Mouse (Mus musculus): ENCODE data around the gene Gm42791. TPM values are rescaled to one million over a fixed set of nuclear protein-coding genes. Genes with fewer than 3 reads are reported as not detected.

Gene Gm42791
- polyA plus RNA-seq, 1 experiment from 2014 or later, result 0.85 TPM

DNA sequence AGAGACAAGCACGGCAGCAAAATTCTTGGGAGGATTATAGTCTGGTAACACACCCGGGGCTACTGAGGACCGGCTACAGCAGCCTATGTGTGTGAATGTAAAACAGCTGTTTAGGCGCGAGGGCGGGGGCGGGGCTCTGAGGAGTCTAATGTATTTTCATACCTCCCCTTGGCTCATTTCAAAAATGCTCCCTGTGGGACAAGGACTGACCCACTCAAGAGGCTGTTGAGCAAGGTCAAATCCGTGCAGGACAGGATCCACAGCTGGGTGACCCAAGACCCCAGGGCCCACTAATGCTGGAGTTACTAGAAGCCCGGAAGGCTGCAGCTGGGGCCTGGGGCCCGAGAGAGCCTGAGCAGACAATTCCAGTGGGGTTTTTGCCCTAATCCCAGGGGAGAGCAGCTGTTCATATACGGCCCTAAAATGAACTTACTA is 55.0 kb downstream of the Gm42791 start:
- H3K27me3 ChIP-seq (ENCODE audit: low read depth, poor library complexity, severe bottlenecking), result no peaks in the 10 kb centered on the region

DNA sequence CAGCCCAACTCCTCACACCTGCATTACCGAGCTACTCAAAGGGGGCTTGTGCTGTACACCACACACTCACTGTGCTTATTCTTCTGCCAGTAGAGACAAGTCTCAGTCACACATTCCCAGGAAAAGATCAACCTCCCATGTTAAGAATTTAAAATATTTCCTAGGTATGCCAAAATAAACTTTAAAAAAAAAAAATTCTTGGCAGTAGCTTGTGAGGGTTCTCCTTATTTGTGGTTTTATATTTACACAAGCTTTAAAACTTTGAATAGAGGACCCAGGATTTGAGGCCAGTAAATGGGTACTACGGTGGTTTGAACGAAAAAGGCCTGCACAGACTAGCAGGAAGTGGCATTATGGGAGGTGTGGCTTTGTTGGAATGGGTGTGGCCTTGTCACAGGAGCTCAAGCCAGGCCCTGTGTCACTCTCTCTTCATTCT is 58.4 kb downstream of the Gm42791 start:
- Histone ChIP-seq H3K36me3 (no peaks in the 10 kb centered on the region), H3K27me3 (ENCODE audit: low read depth, poor library complexity, severe bottlenecking) (no peaks in the 10 kb centered on the region), H3K9me3 (replicated peaks) (no peaks in the 10 kb centered on the region), H3K4me1 (peaks cover 46% of the 10 kb centered on the region), H3K27ac (no peak overlapping the region), H3K4me3 (no peak overlapping the region)
- DNase-seq (ENCODE audit: low spot score), result no peak
- WGBS, result 97% methylated on average over 3 of the region's 3 CpGs

More for the DNA sequence above, 55.0 kb downstream of the Gm42791 start:
- peaks cover 4% of the 10 kb centered on the region; the same call in 1 of the 2 replicates for H3K9me3 ChIP-seq (replicated peaks)
- WGBS, result 73% methylated on average over 11 of the region's 11 CpGs
- H3K27ac ChIP-seq, result peak overlapping the region; percentile 75
- H3K36me3 ChIP-seq, result no peaks in the 10 kb centered on the region
- H3K4me1 ChIP-seq, result peaks cover 41% of the 10 kb centered on the region
- no peak overlapping the region for H3K4me3 ChIP-seq
- DNase-seq (ENCODE audit: low spot score), result no peak

DNA sequence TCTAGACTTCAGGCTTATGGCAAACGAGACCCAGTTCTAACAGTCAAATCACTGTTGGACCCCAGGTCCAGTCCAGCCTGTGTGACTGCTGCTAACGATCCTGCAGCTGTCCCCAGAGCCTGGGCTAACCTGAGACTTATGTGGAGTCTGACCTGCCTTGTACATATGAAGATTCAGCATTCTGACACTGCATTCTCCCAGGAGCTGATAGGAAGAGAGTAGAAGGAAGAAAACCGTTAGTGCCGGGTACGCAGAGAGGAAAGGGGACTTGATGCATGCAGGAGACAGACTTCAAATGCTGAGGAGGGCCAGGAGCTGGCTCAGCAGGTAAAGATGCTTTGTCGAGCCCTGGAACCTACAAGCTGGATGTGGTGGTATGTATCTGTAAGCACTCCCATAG is 59.1 kb downstream of the Gm42791 start:
- H3K36me3 ChIP-seq, result no peaks in the 10 kb centered on the region
- H3K4me3 ChIP-seq, result no peak overlapping the region
- peak overlapping the region; percentile 80 for H3K27ac ChIP-seq
- 88% methylated on average over 6 of the region's 6 CpGs for WGBS
- H3K9me3 ChIP-seq (replicated peaks), result no peaks in the 10 kb centered on the region
- no peak for DNase-seq (ENCODE audit: low spot score)
- no peaks in the 10 kb centered on the region for H3K27me3 ChIP-seq (ENCODE audit: low read depth, poor library complexity, severe bottlenecking)
- H3K4me1 ChIP-seq, result peaks cover 46% of the 10 kb centered on the region

DNA sequence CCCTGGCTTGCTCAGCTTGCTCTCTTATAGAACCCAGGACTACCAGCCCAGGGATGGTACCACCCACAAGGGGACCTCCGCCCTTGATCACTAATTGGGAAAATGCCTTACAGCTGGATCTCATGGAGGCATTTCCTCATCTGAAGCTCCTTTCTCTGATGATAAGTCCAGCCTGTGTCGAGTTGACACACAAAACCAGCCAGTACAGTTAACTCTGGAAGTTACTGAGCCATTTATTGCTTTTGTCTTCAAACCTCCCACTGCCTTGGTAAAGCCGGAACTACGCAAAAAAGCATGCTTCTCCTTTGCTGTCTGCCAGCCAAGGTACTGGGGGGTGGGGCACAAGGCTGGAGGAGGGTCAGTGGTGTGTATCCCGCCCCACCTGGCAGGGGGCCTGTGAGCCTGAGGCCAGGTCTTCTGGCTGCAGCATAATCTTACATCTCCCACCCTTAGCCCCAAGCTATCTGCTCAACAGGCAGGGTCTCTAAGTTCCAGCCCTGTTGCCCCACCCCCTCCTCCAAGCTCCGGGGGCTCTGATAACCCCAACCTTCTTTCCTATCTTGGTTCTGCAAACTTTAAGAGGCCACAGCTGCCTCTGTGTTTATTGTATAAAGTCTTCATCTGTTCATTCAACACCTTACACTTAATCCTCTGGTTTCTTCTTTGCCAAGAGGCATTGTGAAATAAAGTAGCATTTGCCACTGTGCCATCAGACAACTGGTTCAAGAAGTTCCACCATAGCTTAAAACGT is 59.7 kb downstream of the Gm42791 start:
- no peaks in the 10 kb centered on the region for H3K9me3 ChIP-seq (replicated peaks)
- 38% methylated on average over 7 of the region's 7 CpGs for WGBS
- no peaks in the 10 kb centered on the region for H3K36me3 ChIP-seq
- H3K4me1 ChIP-seq, result peaks cover 45% of the 10 kb centered on the region
- peak overlapping the region; percentile 80 for H3K27ac ChIP-seq
- no peak overlapping the region; the same call in 1 of the 2 replicates for H3K4me3 ChIP-seq
- no peak for DNase-seq (ENCODE audit: low spot score)
- no peaks in the 10 kb centered on the region for H3K27me3 ChIP-seq (ENCODE audit: low read depth, poor library complexity, severe bottlenecking)

DNA sequence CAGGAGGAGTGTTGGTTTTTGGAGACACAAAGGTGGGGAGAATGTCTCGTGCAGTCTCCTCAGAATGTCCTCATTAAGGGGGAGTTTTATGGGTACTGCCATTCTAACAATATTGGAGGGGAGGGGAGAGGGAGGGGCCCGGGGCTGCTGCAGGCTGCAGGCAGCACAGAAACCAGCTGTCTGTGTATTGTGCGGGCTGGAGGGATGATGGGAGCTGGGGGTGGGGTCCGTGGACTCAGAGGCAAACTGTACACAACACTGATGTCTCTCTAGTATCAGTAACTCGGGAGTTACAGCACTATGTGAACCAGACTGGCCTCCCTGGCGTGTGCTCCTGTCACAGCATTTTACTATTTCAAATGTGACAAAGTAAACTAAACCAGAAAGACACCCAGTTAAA is 60.5 kb downstream of the Gm42791 start:
- H3K9me3 ChIP-seq (replicated peaks), result no peaks in the 10 kb centered on the region
- no peaks in the 10 kb centered on the region for H3K27me3 ChIP-seq (ENCODE audit: low read depth, poor library complexity, severe bottlenecking)
- peaks cover 37% of the 10 kb centered on the region for H3K4me1 ChIP-seq
- peak overlapping the region; percentile 27; the same call in 1 of the 2 replicates for H3K4me3 ChIP-seq
- H3K36me3 ChIP-seq, result no peaks in the 10 kb centered on the region
- 33% methylated on average over 6 of the region's 6 CpGs for WGBS
- peak overlapping the region; percentile 78 for H3K27ac ChIP-seq
- DNase-seq (ENCODE audit: low spot score), result no peak

DNA sequence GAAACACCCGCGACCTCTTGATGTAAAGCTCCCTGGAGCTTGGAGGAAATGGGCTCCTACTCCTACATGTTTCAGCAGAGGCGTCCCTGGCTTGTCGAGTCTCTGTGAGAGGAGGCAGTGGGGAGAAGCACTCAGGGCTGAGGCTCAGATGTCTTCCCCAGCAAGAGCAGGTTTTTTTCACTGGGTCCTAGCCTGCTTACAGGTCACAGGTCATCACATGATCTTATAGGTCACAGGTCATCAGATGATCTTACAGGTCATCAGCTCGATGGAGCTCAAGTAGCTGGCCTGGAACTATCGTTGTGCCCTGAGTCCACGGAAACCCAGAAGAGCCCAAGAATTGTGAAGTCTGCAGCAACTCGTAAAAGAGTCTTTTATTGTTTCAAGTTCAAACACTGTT is 61.2 kb downstream of the Gm42791 start:
- H3K4me1 ChIP-seq, result peaks cover 42% of the 10 kb centered on the region
- 43% methylated on average over 8 of the region's 8 CpGs for WGBS
- H3K36me3 ChIP-seq, result no peaks in the 10 kb centered on the region
- 0 out of 2 replicates have a peak overlapping the region, but pooled peaks have one; percentile 47 for H3K27ac ChIP-seq
- no peaks in the 10 kb centered on the region for H3K9me3 ChIP-seq (replicated peaks)
- H3K27me3 ChIP-seq (ENCODE audit: low read depth, poor library complexity, severe bottlenecking), result no peaks in the 10 kb centered on the region
- H3K4me3 ChIP-seq, result no peak overlapping the region; the same call in 1 of the 2 replicates
- no peak for DNase-seq (ENCODE audit: low spot score)

DNA sequence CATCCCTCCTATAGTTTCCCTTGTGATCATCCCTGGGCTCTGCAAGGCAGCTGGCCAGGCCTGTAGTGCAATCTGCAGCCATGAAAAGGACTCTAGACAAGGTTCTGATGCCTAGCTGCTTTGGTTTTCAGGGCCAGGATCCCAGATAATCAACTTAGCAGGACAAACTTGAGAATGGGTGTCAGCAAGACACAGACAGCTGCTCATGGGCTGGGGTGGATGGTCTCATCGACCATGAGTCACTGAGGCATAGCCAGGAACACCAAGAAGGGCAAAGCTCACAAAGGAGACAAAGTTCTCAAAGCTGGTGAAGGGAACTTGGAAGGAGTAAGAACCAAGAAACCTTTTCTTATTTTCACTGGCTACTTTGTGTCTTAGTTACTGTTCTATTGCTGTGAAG is 63.6 kb downstream of the Gm42791 start:
- H3K27ac ChIP-seq, result no peak overlapping the region
- 85% methylated on average over 1 of the region's 1 CpGs for WGBS
- peaks cover 4% of the 10 kb centered on the region for H3K36me3 ChIP-seq
- H3K9me3 ChIP-seq (replicated peaks), result no peaks in the 10 kb centered on the region
- H3K4me1 ChIP-seq, result peaks cover 55% of the 10 kb centered on the region
- no peaks in the 10 kb centered on the region for H3K27me3 ChIP-seq (ENCODE audit: low read depth, poor library complexity, severe bottlenecking)
- no peak overlapping the region for H3K4me3 ChIP-seq
- DNase-seq (ENCODE audit: low spot score), result no peak

DNA sequence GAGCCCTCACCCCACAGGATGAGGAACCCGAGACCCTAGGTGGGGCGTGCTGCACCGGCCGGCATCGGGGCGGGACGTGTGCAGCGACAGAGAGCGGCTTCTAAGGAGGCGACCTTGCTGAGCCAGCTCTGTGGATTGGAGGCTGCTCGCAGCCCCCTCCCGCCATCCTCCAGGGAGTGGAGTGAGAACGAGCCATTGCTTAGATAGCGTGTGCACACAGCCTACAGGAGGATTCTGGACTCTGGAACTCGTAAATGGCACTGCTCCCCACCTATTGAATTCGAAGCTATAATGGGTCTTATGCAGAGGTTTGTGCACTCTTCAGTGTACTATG is 65.9 kb downstream of the Gm42791 start, which contains the start of gene Katnal1:
TSS of gene Katnal1 (minus strand) at position 205 of the 334 bp plus-strand sequence.
- peaks cover 34% of the 10 kb centered on the region for H3K4me1 ChIP-seq
- WGBS, result 2% methylated on average over 16 of the region's 16 CpGs
- H3K27ac ChIP-seq, result peak within 1 kb of the TSS; percentile 99
- H3K4me3 ChIP-seq, result peak within 1 kb of the TSS; percentile 76
- no peak for DNase-seq (ENCODE audit: low spot score)
- no peaks in the 10 kb centered on the region for H3K27me3 ChIP-seq (ENCODE audit: low read depth, poor library complexity, severe bottlenecking)
- peaks cover 22% of the 10 kb centered on the region for H3K36me3 ChIP-seq
- no peaks in the 10 kb centered on the region for H3K9me3 ChIP-seq (replicated peaks)

DNA sequence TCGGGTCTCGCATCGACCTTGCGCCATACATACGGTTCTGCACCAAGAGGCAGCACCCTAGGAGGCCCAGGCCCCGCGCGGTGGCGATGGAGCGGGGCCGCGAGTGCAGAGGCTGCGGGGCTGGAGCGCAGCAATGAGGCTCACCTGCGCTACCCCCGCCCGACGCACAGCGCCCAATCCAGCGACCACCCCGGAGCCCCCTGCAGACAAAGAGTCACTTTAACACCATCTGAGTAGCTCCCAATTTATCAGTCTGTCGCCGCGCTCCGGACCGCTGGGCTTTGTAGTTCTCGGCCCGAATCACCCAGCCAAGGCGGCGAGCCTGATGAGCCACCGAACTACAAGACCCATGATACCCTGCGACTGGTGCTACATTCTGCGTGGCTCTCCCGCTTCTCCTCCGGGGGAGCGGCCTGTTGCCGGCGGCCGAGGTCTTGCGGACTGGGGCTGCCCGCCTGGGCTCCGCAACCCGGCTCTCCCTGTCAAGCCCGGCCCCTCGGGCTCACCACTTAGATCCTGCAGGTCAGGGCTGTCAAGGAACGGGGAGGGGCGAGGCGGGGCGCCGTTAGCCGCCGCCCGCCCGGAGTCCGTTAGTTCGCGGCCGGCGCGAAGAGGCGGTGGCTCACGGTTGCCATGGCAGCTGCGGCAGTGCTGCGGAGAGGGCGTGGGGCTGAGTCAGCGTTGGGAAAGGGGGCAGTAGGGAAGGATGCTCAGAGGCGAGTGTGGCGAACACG is 66.4 kb downstream of the Gm42791 start:
- under 1% methylated on average over 69 of the region's 69 CpGs for WGBS
- Histone ChIP-seq H3K27ac (peak overlapping the region; percentile 99), H3K36me3 (peaks cover 22% of the 10 kb centered on the region), H3K4me3 (peak overlapping the region; percentile 76), H3K27me3 (ENCODE audit: low read depth, poor library complexity, severe bottlenecking) (no peaks in the 10 kb centered on the region), H3K4me1 (peaks cover 29% of the 10 kb centered on the region), H3K9me3 (replicated peaks) (no peaks in the 10 kb centered on the region)
- DNase-seq (ENCODE audit: low spot score), result peak; percentile 97

DNA sequence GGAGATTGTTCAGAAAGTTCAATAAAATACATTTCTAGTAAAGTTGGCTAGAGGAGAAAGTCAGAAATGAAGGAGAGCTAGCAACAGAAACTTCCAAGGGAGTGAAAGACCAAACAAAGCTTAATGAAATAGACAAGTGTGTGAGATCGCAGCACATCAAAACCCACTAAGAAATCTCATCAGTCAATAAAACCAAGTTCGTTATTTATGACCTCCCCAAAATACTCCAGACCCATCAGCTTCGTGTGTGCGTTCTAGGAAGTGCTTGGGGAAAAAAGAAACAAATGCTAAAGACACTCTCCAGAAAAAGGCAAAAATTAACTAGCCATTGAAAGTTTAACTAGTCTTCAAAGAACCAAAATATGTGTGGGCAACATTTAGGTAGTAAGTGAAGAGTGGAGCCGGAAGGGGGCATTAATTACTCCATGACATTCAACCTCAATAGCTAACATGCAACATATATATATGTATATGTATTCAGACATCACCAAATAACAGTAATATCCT is 67.2 kb downstream of the Gm42791 start:
- WGBS, result 54% methylated on average over 5 of the region's 5 CpGs
- DNase-seq (ENCODE audit: low spot score), result no peak
- Histone ChIP-seq H3K4me1 (peaks cover 24% of the 10 kb centered on the region), H3K36me3 (peaks cover 22% of the 10 kb centered on the region), H3K27ac (peak overlapping the region; percentile 99), H3K27me3 (ENCODE audit: low read depth, poor library complexity, severe bottlenecking) (no peaks in the 10 kb centered on the region), H3K9me3 (replicated peaks) (no peaks in the 10 kb centered on the region), H3K4me3 (peak overlapping the region; percentile 76)

DNA sequence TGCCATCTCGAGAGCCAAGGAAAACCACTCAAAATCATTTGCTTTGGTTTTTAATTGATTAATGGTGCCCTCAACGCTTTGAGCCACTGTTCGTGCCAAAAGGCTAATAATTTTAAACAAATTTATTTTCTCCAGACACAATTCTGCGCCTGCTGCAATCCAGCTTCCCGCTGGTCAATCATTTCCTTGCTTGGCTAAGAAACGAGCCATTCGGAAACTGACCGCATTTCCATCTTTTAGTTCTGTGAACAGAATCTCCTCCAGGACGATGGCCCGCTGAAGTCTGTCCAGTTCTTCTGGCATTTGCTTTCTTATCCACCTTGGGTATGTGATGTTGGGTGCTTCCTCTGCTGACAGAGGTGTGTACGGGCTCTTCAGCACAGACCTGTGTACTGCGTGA is 70.4 kb downstream of the Gm42791 start:
- H3K9me3 ChIP-seq (replicated peaks), result no peaks in the 10 kb centered on the region
- H3K4me1 ChIP-seq, result peaks cover 24% of the 10 kb centered on the region
- WGBS, result 92% methylated on average over 12 of the region's 12 CpGs
- peaks cover 29% of the 10 kb centered on the region for H3K36me3 ChIP-seq
- H3K4me3 ChIP-seq, result no peak overlapping the region
- no peaks in the 10 kb centered on the region for H3K27me3 ChIP-seq (ENCODE audit: low read depth, poor library complexity, severe bottlenecking)
- no peak overlapping the region for H3K27ac ChIP-seq
- no peak for DNase-seq (ENCODE audit: low spot score)

DNA sequence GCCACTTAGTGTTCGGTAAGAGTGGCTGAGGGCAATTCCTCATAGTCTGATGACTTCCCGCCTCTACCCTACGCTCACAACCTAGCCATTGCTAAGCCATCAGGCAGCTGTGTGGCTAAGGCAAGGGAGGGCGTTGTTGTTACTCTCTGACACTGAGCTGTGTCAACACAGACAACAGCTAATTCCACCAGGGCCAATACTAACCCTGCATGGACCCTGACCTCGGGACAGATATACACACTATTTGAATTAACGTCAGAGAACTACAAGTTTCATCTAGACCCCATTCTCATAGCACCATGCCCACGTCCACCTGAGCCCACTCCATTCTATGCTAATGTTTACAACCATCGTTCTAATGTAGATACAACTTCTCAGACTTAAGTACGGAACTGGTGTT is 70.9 kb downstream of the Gm42791 start:
- Histone ChIP-seq H3K4me1 (peaks cover 20% of the 10 kb centered on the region), H3K27me3 (ENCODE audit: low read depth, poor library complexity, severe bottlenecking) (no peaks in the 10 kb centered on the region), H3K9me3 (replicated peaks) (no peaks in the 10 kb centered on the region), H3K27ac (no peak overlapping the region), H3K4me3 (no peak overlapping the region), H3K36me3 (peaks cover 34% of the 10 kb centered on the region)
- no peak for DNase-seq (ENCODE audit: low spot score)
- WGBS, result 90% methylated on average over 9 of the region's 9 CpGs

DNA sequence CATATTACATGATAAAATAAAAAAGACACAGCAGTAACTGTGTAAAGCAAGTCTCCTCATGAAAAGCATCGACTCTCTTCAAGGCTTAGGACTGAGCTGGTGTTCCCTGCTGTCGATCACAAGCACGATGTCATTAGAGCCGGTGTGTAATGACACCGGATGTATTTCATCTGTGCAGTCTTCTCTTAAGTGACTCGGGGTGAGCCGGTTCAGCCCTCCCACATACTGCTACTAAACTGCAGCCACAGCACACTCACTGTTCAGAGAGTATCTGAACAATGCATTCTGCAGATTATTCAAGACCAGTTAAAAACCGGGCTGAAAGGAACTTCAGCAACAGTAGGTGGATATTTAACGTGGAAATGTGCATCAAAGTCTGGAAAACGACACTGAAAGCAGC is 71.5 kb downstream of the Gm42791 start:
- H3K36me3 ChIP-seq, result peaks cover 40% of the 10 kb centered on the region
- H3K4me1 ChIP-seq, result peaks cover 15% of the 10 kb centered on the region
- DNase-seq (ENCODE audit: low spot score), result no peak
- no peaks in the 10 kb centered on the region for H3K27me3 ChIP-seq (ENCODE audit: low read depth, poor library complexity, severe bottlenecking)
- H3K9me3 ChIP-seq (replicated peaks), result no peaks in the 10 kb centered on the region
- WGBS, result 83% methylated on average over 10 of the region's 10 CpGs
- H3K4me3 ChIP-seq, result no peak overlapping the region
- H3K27ac ChIP-seq, result no peak overlapping the region
